Mouse (Mus musculus): Measurements from ENCODE around the gene Nabp2. TPM values are rescaled to one million over a fixed set of nuclear protein-coding genes. Genes with fewer than 3 reads are reported as not detected.

The Nabp2 gene
- polyA plus RNA-seq (2021; fragmentation: Nextera tagmentation) = 98.0 and 168 TPM in 2 replicates
- long read RNA-seq, experiment 1, transcript Nabp2-202 (6 exons, 1,371 nt) = minor isoform, 19 of 99 reads
- long read RNA-seq, experiment 1, transcript Nabp2-201 (7 exons, 1,130 nt) = major isoform, 63 of 99 reads
- long read RNA-seq, experiment 1, partial matches to known transcripts = 4 of 99 reads
- long read RNA-seq, experiment 1, other reads (novel, unspliced or antisense) = 11 of 99 reads
- long read RNA-seq, experiment 2, transcript Nabp2-201 (7 exons, 1,130 nt) = major isoform, 51 of 82 reads
- long read RNA-seq, experiment 2, transcript Nabp2-202 (6 exons, 1,371 nt) = minor isoform, 12 of 82 reads
- long read RNA-seq, experiment 2, partial matches to known transcripts = 3 of 82 reads
- long read RNA-seq, experiment 2, other reads (novel, unspliced or antisense) = 15 of 82 reads

GRCm38 (mm10) chr10:128411211-128412054 lies at the start of gene Nabp2, which contains the start of gene Rnf41:
TSS of gene Nabp2 (minus strand) at chr10:128411492.
TSS of gene Rnf41 (plus strand) at chr10:128411657.

GRCm38 (mm10) chr10:128458719-128459408 lies 47.6 kb upstream of the Nabp2 start, which contains the start of gene Smarcc2:
TSS of gene Smarcc2 (plus strand) at chr10:128459248.

GRCm38 (mm10) chr10:128401056-128401455 lies 10.2 kb downstream of the Nabp2 start, which contains the start of gene Slc39a5:
TSS of gene Slc39a5 (minus strand) at chr10:128401229.

GRCm38 (mm10) chr10:128376455-128377211 lies 34.7 kb downstream of the Nabp2 start, which contains the start of gene Ankrd52:
TSS of gene Ankrd52 (plus strand) at chr10:128377115.

GRCm38 (mm10) chr10:128368402-128369217 lies 42.7 kb downstream of the Nabp2 start, which contains the start of gene Coq10a:
TSS of gene Coq10a (minus strand) at chr10:128368997.

Other genes starting within 250 kb of the Nabp2 start
- 3.7 and 5.3 TPM in 2 replicates for gene Rbms2, start 231.2 kb downstream of the Nabp2 start, polyA plus RNA-seq (2021; fragmentation: Nextera tagmentation)
- 24.5 and 25.7 TPM in 2 replicates for gene Gls2, start 217.0 kb downstream of the Nabp2 start, polyA plus RNA-seq (2021; fragmentation: Nextera tagmentation)
- 9.1 and 11.8 TPM in 2 replicates for gene Spryd4, start 199.7 kb downstream of the Nabp2 start, polyA plus RNA-seq (2021; fragmentation: Nextera tagmentation)
- gene Mip, start 185.7 kb downstream of the Nabp2 start, polyA plus RNA-seq (2021; fragmentation: Nextera tagmentation) = not detected in 2 replicates
- gene Timeless, start 179.4 kb downstream of the Nabp2 start, polyA plus RNA-seq (2021; fragmentation: Nextera tagmentation) = 3.0 and 4.9 TPM in 2 replicates
- gene Apon, start 157.4 kb downstream of the Nabp2 start, polyA plus RNA-seq (2021; fragmentation: Nextera tagmentation) = not detected in 2 replicates
- 0.09 TPM in 1 of 2 replicates, not detected in the other for gene Apof, start 142.8 kb downstream of the Nabp2 start, polyA plus RNA-seq (2021; fragmentation: Nextera tagmentation)
- gene Stat2, start 140.9 kb downstream of the Nabp2 start, polyA plus RNA-seq (2021; fragmentation: Nextera tagmentation) = 5.0 and 5.3 TPM in 2 replicates
- 0.15 TPM in 1 of 2 replicates, not detected in the other for gene Il23a, start 112.7 kb downstream of the Nabp2 start, polyA plus RNA-seq (2021; fragmentation: Nextera tagmentation)
- 2.5 and 2.8 TPM in 2 replicates for gene Pan2, start 108.2 kb downstream of the Nabp2 start, polyA plus RNA-seq (2021; fragmentation: Nextera tagmentation)
- gene Cnpy2, start 89.0 kb downstream of the Nabp2 start, polyA plus RNA-seq (2021; fragmentation: Nextera tagmentation) = 113 and 142 TPM in 2 replicates
- 189 and 199 TPM in 2 replicates for gene Cs, start 73.8 kb downstream of the Nabp2 start, polyA plus RNA-seq (2021; fragmentation: Nextera tagmentation)
- gene Coq10a, start 42.5 kb downstream of the Nabp2 start, polyA plus RNA-seq (2021; fragmentation: Nextera tagmentation) = 20.7 and 55.1 TPM in 2 replicates
- 5.9 and 11.9 TPM in 2 replicates for gene Ankrd52, start 34.4 kb downstream of the Nabp2 start, polyA plus RNA-seq (2021; fragmentation: Nextera tagmentation)
- 0.25 and 0.39 TPM in 2 replicates for gene Slc39a5, start 10.3 kb downstream of the Nabp2 start, polyA plus RNA-seq (2021; fragmentation: Nextera tagmentation)
- 67.9 and 86.2 TPM in 2 replicates for gene Rnf41, start 165 bp upstream of the Nabp2 start, polyA plus RNA-seq (2021; fragmentation: Nextera tagmentation)
- 61.2 and 108 TPM in 2 replicates for gene Smarcc2, start 47.8 kb upstream of the Nabp2 start, polyA plus RNA-seq (2021; fragmentation: Nextera tagmentation)
- 1,011 and 1,043 TPM in 2 replicates for gene Myl6, start 82.7 kb upstream of the Nabp2 start, polyA plus RNA-seq (2021; fragmentation: Nextera tagmentation)
- 2.5 and 5.2 TPM in 2 replicates for gene Myl6b, start 87.2 kb upstream of the Nabp2 start, polyA plus RNA-seq (2021; fragmentation: Nextera tagmentation)
- 2.4 and 3.7 TPM in 2 replicates for gene Esyt1, start 114.4 kb upstream of the Nabp2 start, polyA plus RNA-seq (2021; fragmentation: Nextera tagmentation)
- 6.2 and 7.6 TPM in 2 replicates for gene Zc3h10, start 136.3 kb upstream of the Nabp2 start, polyA plus RNA-seq (2021; fragmentation: Nextera tagmentation)
- 7,009 and 7,293 TPM in 2 replicates for gene Rpl41, start 137.8 kb upstream of the Nabp2 start, polyA plus RNA-seq (2021; fragmentation: Nextera tagmentation)
- 45.7 and 60.1 TPM in 2 replicates for gene Pa2g4, start 154.5 kb upstream of the Nabp2 start, polyA plus RNA-seq (2021; fragmentation: Nextera tagmentation)
- 1.4 and 1.7 TPM in 2 replicates for gene Erbb3, start 178.2 kb upstream of the Nabp2 start, polyA plus RNA-seq (2021; fragmentation: Nextera tagmentation)
- 1,144 and 1,161 TPM in 2 replicates for gene Rps26, start 215.3 kb upstream of the Nabp2 start, polyA plus RNA-seq (2021; fragmentation: Nextera tagmentation)
- 3.2 and 6.0 TPM in 2 replicates for gene Ikzf4, start 234.5 kb upstream of the Nabp2 start, polyA plus RNA-seq (2021; fragmentation: Nextera tagmentation)

All from left cerebral cortex, adult 6 months (tissue).